9 mouse cellular contexts compared by ENCODE assay signal in genomic region chr2:165629900-165630299, GRCm38 (mm10). TPM values are rescaled to one million over a fixed set of nuclear protein-coding genes. Genes with fewer than 3 reads are reported as not detected.
DNase-seq lines count a peak whose midpoint lies in the region; ATAC-seq lines count a peak whose summit lies in the region.
"Had no signal": no experiment of that assay in that cellular context is flagged by ENCODE, and none has a peak within 500 bp of the region (broad histone marks: within the 10 kb centered on the region; RNA-seq: fewer than 3 reads in every experiment).

No protein-coding gene starts in this region.

- ATAC-seq in hindbrain, embryonic 13.5 days (ENCODE audit: low FRiP score), result no peak
- no peak for ATAC-seq in hindbrain, embryonic 16.5 days
- ATAC-seq in neural tube, embryonic 15.5 days (ENCODE audit: low FRiP score), result peak; percentile 17; the same call in 1 of the 2 replicates
- no peak for ATAC-seq in intestine, embryonic 15.5 days

- no peaks in the 10 kb centered on the region for H3K27me3 ChIP-seq in hindbrain, embryonic 13.5 days
- no peaks in the 10 kb centered on the region for H3K27me3 ChIP-seq in hindbrain, embryonic 16.5 days (replicated peaks; ENCODE audit: control insufficient read depth, insufficient read depth, low read length)
- no peaks in the 10 kb centered on the region for H3K27me3 ChIP-seq in neural tube, embryonic 15.5 days (replicated peaks)
- no peaks in the 10 kb centered on the region for H3K27me3 ChIP-seq in intestine, embryonic 15.5 days (replicated peaks)

- H3K9ac ChIP-seq in hindbrain, embryonic 13.5 days, result no peak overlapping the region
- no peak overlapping the region for H3K9ac ChIP-seq in hindbrain, embryonic 16.5 days (ENCODE audit: low read depth, low read length)
- H3K9ac ChIP-seq in neural tube, embryonic 15.5 days (replicated peaks), result no peak overlapping the region
- H3K9ac ChIP-seq in intestine, embryonic 15.5 days, result no peak overlapping the region

- H3K4me3 ChIP-seq in hindbrain, embryonic 13.5 days, result no peak overlapping the region
- H3K4me3 ChIP-seq in hindbrain, embryonic 16.5 days (ENCODE audit: low read length), result no peak overlapping the region
- H3K4me3 ChIP-seq in neural tube, embryonic 15.5 days (replicated peaks), result no peak overlapping the region
- no peak overlapping the region for H3K4me3 ChIP-seq in intestine, embryonic 15.5 days (replicated peaks)

- H3K4me1 ChIP-seq in hindbrain, embryonic 13.5 days (replicated peaks), result peaks cover 24% of the 10 kb centered on the region
- no peaks in the 10 kb centered on the region; the same call in 1 of the 2 replicates for H3K4me1 ChIP-seq in hindbrain, embryonic 16.5 days (ENCODE audit: control insufficient read depth, insufficient read depth, low read depth, low read length)
- H3K4me1 ChIP-seq in neural tube, embryonic 15.5 days, result peaks cover 9% of the 10 kb centered on the region
- no peaks in the 10 kb centered on the region for H3K4me1 ChIP-seq in intestine, embryonic 15.5 days (replicated peaks)

- 34% methylated on average over 8 of the region's 8 CpGs for WGBS in hindbrain, embryonic 13.5 days
- WGBS in hindbrain, embryonic 16.5 days, result 38% methylated on average over 8 of the region's 8 CpGs
- 37% methylated on average over 8 of the region's 8 CpGs for WGBS in neural tube, embryonic 15.5 days
- 39% methylated on average over 8 of the region's 8 CpGs for WGBS in intestine, embryonic 15.5 days

- H3K27ac ChIP-seq in hindbrain, embryonic 13.5 days, result peak overlapping the region; percentile 30; the same call in 1 of the 2 replicates
- H3K27ac ChIP-seq in hindbrain, embryonic 16.5 days (ENCODE audit: low read depth, low read length), result no peak overlapping the region
- no peak overlapping the region for H3K27ac ChIP-seq in neural tube, embryonic 15.5 days (replicated peaks)
- H3K27ac ChIP-seq in intestine, embryonic 15.5 days, result no peak overlapping the region

- H3K36me3 ChIP-seq in hindbrain, embryonic 13.5 days, result no peaks in the 10 kb centered on the region
- H3K36me3 ChIP-seq in hindbrain, embryonic 16.5 days (ENCODE audit: control insufficient read depth, insufficient read depth, low read length), result no peaks in the 10 kb centered on the region
- no peaks in the 10 kb centered on the region for H3K36me3 ChIP-seq in neural tube, embryonic 15.5 days
- no peaks in the 10 kb centered on the region for H3K36me3 ChIP-seq in intestine, embryonic 15.5 days

- no peaks in the 10 kb centered on the region for H3K9me3 ChIP-seq in hindbrain, embryonic 13.5 days
- no peaks in the 10 kb centered on the region for H3K9me3 ChIP-seq in hindbrain, embryonic 16.5 days (ENCODE audit: control insufficient read depth, low read length)
- no peaks in the 10 kb centered on the region for H3K9me3 ChIP-seq in neural tube, embryonic 15.5 days (replicated peaks)
- no peaks in the 10 kb centered on the region for H3K9me3 ChIP-seq in intestine, embryonic 15.5 days

- H3K4me2 ChIP-seq in hindbrain, embryonic 13.5 days, result no peak overlapping the region
- no peak overlapping the region for H3K4me2 ChIP-seq in hindbrain, embryonic 16.5 days (ENCODE audit: low read length)
- no peak overlapping the region for H3K4me2 ChIP-seq in neural tube, embryonic 15.5 days
- H3K4me2 ChIP-seq in intestine, embryonic 15.5 days (replicated peaks), result no peak overlapping the region

- DNase-seq in adrenal gland, adult 2 months, result peak; percentile 25
- DNase-seq in adrenal gland, adult (ENCODE audit: inconsistent age in 2 of 2, low spot score in 1 of 2), result no peak
- peak; percentile 56 for DNase-seq in embryo, embryonic 10.5 days (ENCODE audit: low spot score)
- no peak for DNase-seq in kidney, adult 18-20 months
- DNase-seq: lung, postnatal 4 days had no signal

RNA-seq across cellular contexts. Expression of gene Eya2, which starts 35.1 kb away (rescaled TPM):
- total RNA-seq in adrenal gland, adult 2 months (2021), result 1 to 10 TPM; 2.9 to 3.8 TPM
- 5.6 and 7.8 TPM in 2 replicates for polyA plus RNA-seq in adrenal gland, adult 2 months (2012; rRNA removed)
- polyA plus RNA-seq in hindbrain, embryonic 13.5 days (2015; fragmentation: Nextera tagmentation; extraction: Ambion mirVana), result 12.8 and 13.1 TPM in 2 replicates
- 8.1 and 12.1 TPM in 2 replicates for polyA plus RNA-seq in hindbrain, embryonic 16.5 days (2015; fragmentation: Nextera tagmentation; extraction: Ambion mirVana)
- 5.2 and 11.3 TPM in 2 replicates for polyA plus RNA-seq in neural tube, embryonic 15.5 days (2015; fragmentation: Nextera tagmentation; extraction: Ambion mirVana)
- 0.84 and 1.3 TPM in 2 replicates for polyA plus RNA-seq in intestine, embryonic 15.5 days (2015; fragmentation: Nextera tagmentation; extraction: Ambion mirVana)

Comparison
In these comparisons a context has a peak if more than half of its experiments do, and no peak if none do; other contexts are left out.
1. DNase-seq: peak in adrenal gland, adult 2 months (single experiment) and embryo, embryonic 10.5 days (single experiment); none in adrenal gland, adult (0 of 2) and kidney, adult 18-20 months (single experiment).